In the genomic region with DNA sequence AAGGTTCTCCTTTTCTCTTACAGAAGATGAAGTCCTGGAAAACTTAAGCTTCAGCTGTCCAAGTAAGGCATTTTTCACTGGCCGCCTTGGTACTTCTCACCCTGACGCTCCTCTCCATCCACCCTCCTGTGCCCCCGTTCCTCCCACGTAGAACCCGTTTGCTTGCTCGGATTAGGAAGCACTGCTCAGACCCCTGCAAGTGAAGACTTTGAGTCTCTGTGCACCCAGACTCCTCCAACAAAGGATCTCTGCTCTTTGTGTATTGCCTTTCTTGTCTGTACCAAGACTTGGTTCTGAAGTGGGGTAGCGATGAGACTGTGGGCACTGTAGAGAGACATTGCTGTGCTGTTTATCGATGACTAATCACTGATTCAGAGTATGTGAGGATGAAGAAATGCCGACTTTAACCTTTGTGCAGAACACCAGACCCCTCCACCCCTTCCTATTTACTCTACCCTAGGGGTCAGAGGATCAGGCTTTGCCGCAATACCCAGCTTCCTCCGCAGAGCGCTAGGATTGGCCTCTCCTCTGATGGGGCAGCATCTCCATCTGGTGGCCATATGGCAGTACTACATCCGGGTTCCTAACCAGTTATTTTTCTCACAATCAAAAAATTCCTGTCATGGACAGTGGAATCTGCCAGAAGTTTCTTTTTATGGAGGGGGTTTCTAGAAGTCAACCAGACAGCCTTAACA, we compare ENCODE assay signal across 9 mouse cellular contexts. TPM values are rescaled to one million over a fixed set of nuclear protein-coding genes. Genes with fewer than 3 reads are reported as not detected.
DNase-seq lines count a peak whose midpoint lies in the region; ATAC-seq and TF ChIP-seq lines count a peak whose summit lies in the region.
"Had no signal": no experiment of that assay in that cellular context is flagged by ENCODE, and none has a peak within 500 bp of the region (broad histone marks: within the 10 kb centered on the region; RNA-seq: fewer than 3 reads in every experiment).

No protein-coding gene starts in this region.

- no peaks in the 10 kb centered on the region for H3K4me1 ChIP-seq in cerebellum, adult 2 months (ENCODE audit: control insufficient read depth, insufficient read depth, low read length)
- peaks cover 11% of the 10 kb centered on the region for H3K4me1 ChIP-seq in hindbrain, embryonic 13.5 days (replicated peaks)
- no peaks in the 10 kb centered on the region for H3K4me1 ChIP-seq in lung, embryonic 16.5 days (replicated peaks; ENCODE audit: control insufficient read depth, insufficient read depth, low read length)
- H3K4me1 ChIP-seq: megakaryocyte, embryonic 14.5 days had no signal

- H3K27ac ChIP-seq in cerebellum, adult 2 months (ENCODE audit: insufficient read depth, low read length) = no peak overlapping the region
- H3K27ac ChIP-seq in hindbrain, embryonic 13.5 days = no peak overlapping the region
- H3K27ac ChIP-seq in lung, embryonic 16.5 days (ENCODE audit: low read length) = no peak overlapping the region

- no peaks in the 10 kb centered on the region for H3K36me3 ChIP-seq in hindbrain, embryonic 13.5 days
- H3K36me3 ChIP-seq in lung, embryonic 16.5 days (ENCODE audit: control insufficient read depth, insufficient read depth, low read length) = no peaks in the 10 kb centered on the region

- H3K9me3 ChIP-seq in hindbrain, embryonic 13.5 days = no peaks in the 10 kb centered on the region
- no peaks in the 10 kb centered on the region for H3K9me3 ChIP-seq in lung, embryonic 16.5 days (ENCODE audit: control insufficient read depth, low read length)
- H3K9me3 ChIP-seq: megakaryocyte, embryonic 14.5 days had no signal

- TF ChIP-seq POLR2A in cerebellum, adult 2 months (IDR thresholded peaks at IDR 0.05; ENCODE audit: borderline replicate concordance, insufficient read depth, low read length) = no peak

- no peaks in the 10 kb centered on the region for H3K27me3 ChIP-seq in cerebellum, adult 2 months (ENCODE audit: control insufficient read depth, insufficient read depth, low read length)
- H3K27me3 ChIP-seq in hindbrain, embryonic 13.5 days = no peaks in the 10 kb centered on the region; the same call in 1 of the 2 replicates
- no peaks in the 10 kb centered on the region for H3K27me3 ChIP-seq in lung, embryonic 16.5 days (ENCODE audit: control insufficient read depth, insufficient read depth, low read depth, low read length)
- H3K27me3 ChIP-seq: megakaryocyte, embryonic 14.5 days had no signal

- peak; percentile 68 for ATAC-seq in hindbrain, embryonic 13.5 days (ENCODE audit: low FRiP score)
- ATAC-seq in lung, embryonic 16.5 days (ENCODE audit: low read depth) = peak; percentile 67

- H3K4me2 ChIP-seq in hindbrain, embryonic 13.5 days = no peak overlapping the region
- H3K4me2 ChIP-seq in lung, embryonic 16.5 days (ENCODE audit: low read depth, low read length) = no peak overlapping the region

- peak; percentile 74 for DNase-seq in NIH3T3 (ENCODE audit: low read depth)
- peak; percentile 40 to 63 for DNase-seq in cerebellum, adult 2 months
- DNase-seq in forelimb bud, embryonic 11.5 days (ENCODE audit: low read depth, low spot score) = peak; percentile 73
- peak; percentile 84 to 86 for DNase-seq in layer of hippocampus, postnatal 10 days (ENCODE audit: low spot score in 2 of 2)
- DNase-seq in retina, adult 2 months (ENCODE audit: low read depth, low spot score) = peak; percentile 20
- DNase-seq in urinary bladder, postnatal 14 days (ENCODE audit: low spot score) = peak; percentile 66

- 55% methylated on average over 13 of the region's 13 CpGs for WGBS in cerebellum, adult 2 months
- WGBS in hindbrain, embryonic 13.5 days = 48% methylated on average over 13 of the region's 13 CpGs
- 43% methylated on average over 13 of the region's 13 CpGs for WGBS in lung, embryonic 16.5 days

- H3K9ac ChIP-seq in hindbrain, embryonic 13.5 days = no peak overlapping the region
- no peak overlapping the region for H3K9ac ChIP-seq in lung, embryonic 16.5 days (ENCODE audit: low read length)

- H3K4me3 ChIP-seq in cerebellum, adult 2 months (replicated peaks; ENCODE audit: insufficient read depth, low read depth, low read length) = no peak overlapping the region
- no peak overlapping the region for H3K4me3 ChIP-seq in hindbrain, embryonic 13.5 days
- H3K4me3 ChIP-seq in lung, embryonic 16.5 days (ENCODE audit: low read length) = no peak overlapping the region
- H3K4me3 ChIP-seq: megakaryocyte, embryonic 14.5 days had no signal

- peak; percentile 85 for TF ChIP-seq CTCF in cerebellum, adult 2 months (IDR thresholded peaks at IDR 0.05; ENCODE audit: borderline replicate concordance, insufficient read depth, low read depth, low read length)

RNA-seq across cellular contexts. Expression of a gene that starts 0.9 kb away (rescaled TPM):
- polyA plus RNA-seq in cerebellum, adult 2 months (2012; rRNA removed) = 0.02 and 0.08 TPM in 2 replicates
- polyA plus RNA-seq in hindbrain, embryonic 13.5 days (2015; fragmentation: Nextera tagmentation; extraction: Ambion mirVana) = 0.05 and 0.09 TPM in 2 replicates
- under 1 TPM; 0.05 to 0.09 TPM for total RNA-seq in layer of hippocampus, postnatal 10 days (2021)
- polyA plus RNA-seq in lung, embryonic 16.5 days (2015; fragmentation: Nextera tagmentation; extraction: Ambion mirVana) = 0.11 and 2.0 TPM in 2 replicates

Comparison
In these comparisons a context has a peak if more than half of its experiments do, and no peak if none do; other contexts are left out.
1. DNase-seq: peak in every context shown above with its lines; median percentile 85 in layer of hippocampus, postnatal 10 days; 74 in NIH3T3; 73 in forelimb bud, embryonic 11.5 days; 66 in urinary bladder, postnatal 14 days; 52 in cerebellum, adult 2 months; 20 in retina, adult 2 months.